Mouse (Mus musculus) small intestine, adult 2 months (tissue): ENCODE measurements at regions not wholly inside any gene's neighbourhood (a gene's known extent, or its start where the extent isn't known, plus 50 kb on each side); places are given as distances from the start of the nearest gene placed in this dataset.

ENCODE experiments used
- CTCF ChIP-seq: fragments of 200-500 bp; IDR thresholded peaks from 2 replicates; pipeline ENCODE4 v1.5.1; 2012; ENCODE audit warnings: low read depth, mild to moderate bottlenecking, control low read depth, inconsistent platforms, low read length, moderate library complexity, mixed read lengths; ENCODE audit not compliant: insufficient replicate concordance, insufficient read length; ENCODE audit errors: extremely low read depth
- POLR2A ChIP-seq: fragments of 200-500 bp; IDR thresholded peaks from 2 replicates; pipeline ENCODE4 v1.6.1; 2012; ENCODE audit warnings: low read depth, mild to moderate bottlenecking, control low read depth, inconsistent platforms, low read length, moderate library complexity

- TF ChIP-seq CTCF: no peak
- TF ChIP-seq POLR2A: no peak
Measured at GRCm38 (mm10) chr8:127666606-127667005, 602.9 kb downstream of the Pard3 start.
